Mouse (Mus musculus) brain, embryonic 14.5 days (tissue): Measurements from ENCODE around the gene Timp2.

Experiments used
- CTCF ChIP-seq: fragments of 200-500 bp; IDR thresholded peaks from 2 replicates; pipeline ENCODE4 v1.5.1; 2012; ENCODE audit warnings: inconsistent platforms, mild to moderate bottlenecking, moderate library complexity, borderline replicate concordance; ENCODE audit not compliant: insufficient read depth, insufficient read length; ENCODE audit errors: extremely low read depth
- POLR2A ChIP-seq: fragments of 200-500 bp; IDR thresholded peaks from 2 replicates; pipeline ENCODE4 v1.6.1; 2012; ENCODE audit warnings: mild to moderate bottlenecking, inconsistent platforms, borderline replicate concordance; ENCODE audit not compliant: poor library complexity, insufficient read depth, insufficient read length, severe bottlenecking; ENCODE audit errors: extremely low read depth

DNA sequence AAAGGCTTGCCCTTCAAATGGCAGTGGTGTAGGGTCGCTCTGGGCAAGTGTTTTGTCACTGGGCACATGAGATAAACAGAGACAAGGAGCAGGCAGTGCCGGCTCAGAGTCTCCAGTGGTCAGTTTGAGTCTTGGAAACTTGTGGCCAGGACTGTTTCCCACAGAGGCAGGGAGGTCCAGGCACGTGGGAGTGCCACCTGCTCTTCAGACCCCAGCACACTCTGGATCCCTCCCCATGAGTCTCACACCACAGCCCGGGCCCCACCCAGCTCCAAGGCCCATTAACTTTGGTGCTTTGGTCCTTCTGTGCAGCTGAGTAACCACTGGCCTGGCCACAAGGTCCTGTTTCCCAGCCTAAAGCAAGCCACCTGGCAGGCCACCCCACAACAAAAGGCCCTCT, 33.6 kb downstream of the Timp2 start:
- TF ChIP-seq POLR2A (no peak), CTCF (no peak)
